Mouse (Mus musculus): ENCODE measurements around the gene 2310039H08Rik.
"Not testable (repeated sequence)": the region's sequence is repeated elsewhere in the genome, so short reads cannot be mapped to it uniquely, and the experiment has no call there.

Gene 2310039H08Rik

DNA sequence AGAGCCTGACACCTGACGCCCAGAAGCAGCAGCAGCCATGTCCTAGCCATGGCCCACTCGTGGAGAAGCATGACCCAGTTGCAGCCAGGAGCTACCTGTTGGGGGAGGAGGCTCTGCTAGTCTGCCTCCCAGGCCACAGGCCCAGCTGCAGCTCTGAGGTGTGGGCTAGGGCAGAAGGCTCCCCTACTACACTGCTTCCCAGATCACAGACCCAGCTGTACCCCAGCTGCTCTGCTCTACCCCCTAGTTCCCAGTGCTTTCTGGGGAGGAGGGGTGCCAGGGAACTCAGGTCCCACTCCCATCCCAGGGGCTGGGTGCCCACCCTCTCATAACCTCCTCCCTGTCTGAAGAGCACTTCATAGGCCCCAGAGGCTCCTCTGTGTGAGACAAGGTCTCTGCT lies 8.9 kb upstream of the 2310039H08Rik start, which contains the start of gene Ptcra:
Gene Ptcra, minus strand, starts transcription at position 169 of the 400 bp plus-strand sequence.
- no peak for DNase-seq (ENCODE audit: low spot score)

DNA sequence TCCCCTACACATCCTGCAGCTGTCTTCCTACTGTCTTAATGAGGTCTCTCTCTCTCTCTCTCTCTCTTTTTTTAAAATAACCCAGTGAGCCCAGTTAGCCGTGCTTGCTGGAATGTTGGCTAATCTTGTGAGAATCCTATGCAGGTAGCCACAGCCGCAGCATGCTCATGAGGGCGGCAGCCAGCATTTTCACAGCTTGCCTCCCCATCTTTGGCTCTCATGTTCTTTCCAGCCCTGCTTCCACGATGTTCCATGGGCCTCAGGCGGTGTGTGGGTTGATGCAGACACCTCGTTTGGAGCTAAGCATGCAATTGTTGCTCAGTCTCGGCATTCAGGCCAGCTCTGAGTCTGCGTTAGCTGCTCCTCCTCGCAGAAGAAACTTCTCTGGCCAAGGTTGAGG lies 7.5 kb upstream of the 2310039H08Rik start:
- DNase-seq (ENCODE audit: low spot score) = not testable (repeated sequence)

DNA sequence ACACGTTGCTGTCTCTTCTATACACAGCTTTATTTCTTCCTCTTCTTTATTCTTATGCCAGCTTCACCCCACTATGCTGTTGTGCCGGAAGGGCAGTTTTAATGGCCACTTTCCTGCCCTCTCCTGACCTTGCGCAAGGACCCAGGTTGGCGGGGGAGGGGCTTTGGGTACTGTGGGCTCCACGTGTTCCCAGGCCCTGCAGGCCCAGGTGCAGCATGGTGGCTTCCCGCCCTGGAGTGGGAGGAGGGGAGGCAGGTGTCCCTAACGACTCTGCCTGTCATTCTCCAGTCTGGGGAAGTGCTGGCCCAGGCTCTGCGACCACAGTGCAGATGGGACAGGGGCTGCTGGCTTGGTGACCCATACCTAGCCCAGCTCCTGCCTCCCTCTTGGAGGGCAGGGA lies 4.6 kb upstream of the 2310039H08Rik start:
- DNase-seq (ENCODE audit: low spot score) = no peak

DNA sequence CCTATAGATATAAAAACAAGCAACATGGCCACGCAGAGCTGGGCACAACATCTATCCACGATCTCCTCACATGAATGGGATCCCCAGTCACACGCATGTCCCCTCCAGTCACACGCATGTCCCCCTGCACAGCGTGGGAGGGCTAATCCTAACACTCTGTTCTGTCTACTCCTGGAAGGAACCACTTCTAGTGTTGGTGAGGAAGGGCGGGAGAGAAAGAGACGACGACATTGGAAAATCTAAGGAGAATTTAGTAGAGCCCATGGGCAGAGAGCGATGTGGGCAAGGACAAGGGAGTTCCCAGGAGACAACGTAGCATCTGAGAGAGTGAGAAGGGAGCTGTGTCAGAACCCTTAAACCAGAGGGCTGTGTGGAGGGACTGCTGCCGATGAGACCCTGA lies 1.9 kb upstream of the 2310039H08Rik start:
- no peak for DNase-seq (ENCODE audit: low spot score)

DNA sequence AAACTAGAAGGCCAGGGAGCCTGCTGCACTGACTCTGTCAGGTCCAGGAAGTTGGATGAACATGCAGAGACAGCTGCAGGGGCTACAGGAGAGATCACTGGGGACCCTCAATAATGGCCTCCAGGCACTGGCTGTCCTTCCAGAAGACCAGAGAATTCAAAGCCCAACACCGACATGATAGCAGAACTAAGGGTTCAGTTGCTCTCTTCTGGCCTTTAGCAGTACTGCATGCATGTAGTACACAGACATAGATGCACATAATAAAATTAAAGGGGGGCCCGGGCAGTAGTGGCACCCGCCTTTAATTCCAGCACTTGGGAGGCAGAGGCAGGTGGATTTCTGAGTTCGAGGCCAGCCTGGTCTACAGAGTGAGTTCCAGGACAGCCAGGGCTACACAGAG lies 1.4 kb upstream of the 2310039H08Rik start:
- no peak for DNase-seq (ENCODE audit: low spot score)

DNA sequence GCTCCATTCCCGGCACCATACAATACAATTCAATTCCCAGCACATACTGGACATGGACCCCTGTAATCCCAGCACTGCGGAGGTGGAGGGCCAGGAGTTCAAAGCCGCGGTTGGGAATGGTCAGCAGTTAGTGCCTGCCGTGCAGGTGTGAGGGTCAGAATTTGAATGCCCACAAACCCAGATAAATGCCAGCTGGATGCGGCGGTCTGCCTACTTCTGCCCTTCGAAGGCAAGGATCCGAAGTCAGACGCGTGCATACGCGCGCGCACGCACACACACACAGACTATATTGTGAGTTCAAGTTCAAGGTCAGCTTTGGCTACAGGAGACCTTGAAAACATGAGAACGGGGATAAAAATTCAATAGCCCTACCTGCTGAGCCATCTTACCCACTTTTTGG lies 819 bp upstream of the 2310039H08Rik start:
- DNase-seq (ENCODE audit: low spot score) = no peak

DNA sequence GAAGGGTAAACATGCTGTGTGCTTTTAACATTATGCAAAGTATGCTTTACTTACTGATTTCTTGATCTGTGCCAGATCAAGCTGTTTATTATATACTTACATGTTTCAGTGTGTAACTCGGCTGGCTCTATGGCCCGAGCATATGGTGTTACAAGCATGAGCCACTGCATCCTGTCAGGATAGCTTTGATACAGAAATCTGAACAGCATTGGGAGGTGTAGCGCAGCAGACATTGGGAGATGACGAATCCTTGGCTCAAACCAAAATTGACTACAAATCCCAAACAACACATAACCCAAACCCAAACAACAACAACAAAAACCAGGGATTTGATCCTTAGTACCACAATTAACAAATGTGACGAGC lies 414 bp upstream of the 2310039H08Rik start:
- no peak for DNase-seq (ENCODE audit: low spot score)

DNA sequence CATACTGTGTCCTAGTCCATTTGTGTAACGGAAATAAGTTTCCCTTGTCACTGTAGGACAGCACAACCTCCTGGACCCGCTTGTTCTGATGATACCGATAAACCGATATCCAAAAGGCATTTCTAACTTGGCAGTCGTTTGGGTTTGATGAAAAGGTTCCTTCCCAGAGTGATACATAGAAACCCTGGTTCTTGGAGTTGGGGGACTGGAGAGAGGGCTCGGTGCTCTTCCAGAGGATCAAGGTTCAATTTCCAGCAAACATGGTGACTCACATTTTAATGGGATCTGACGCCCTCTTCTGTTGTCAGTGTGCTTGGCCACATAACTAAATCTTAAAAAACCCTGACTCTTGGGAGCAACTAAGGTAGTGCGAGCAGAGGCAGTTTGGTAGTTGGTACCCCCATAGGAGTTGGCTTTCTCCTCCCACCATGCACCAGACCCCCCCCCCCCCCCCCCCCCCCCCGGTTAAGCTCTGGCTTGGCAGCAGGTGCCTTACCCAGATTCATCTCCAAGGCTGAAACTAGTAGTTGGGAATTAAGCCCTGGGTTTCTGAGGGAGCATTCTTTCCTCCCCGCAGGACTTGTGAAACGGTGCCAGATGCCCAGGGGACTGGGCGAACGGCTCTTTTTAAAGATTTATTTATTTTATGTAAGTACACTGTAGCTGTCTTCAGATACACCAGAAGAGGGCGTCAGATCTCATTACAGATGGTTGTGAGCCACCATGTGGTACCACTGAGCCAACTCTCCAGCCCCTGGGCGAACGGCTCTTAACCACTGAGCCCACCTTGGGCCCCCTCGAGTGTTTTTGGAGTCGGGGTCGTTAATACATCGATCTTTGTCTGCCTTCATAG lies 1.1 kb downstream of the 2310039H08Rik start:
- no peak for DNase-seq (ENCODE audit: low spot score)

DNA sequence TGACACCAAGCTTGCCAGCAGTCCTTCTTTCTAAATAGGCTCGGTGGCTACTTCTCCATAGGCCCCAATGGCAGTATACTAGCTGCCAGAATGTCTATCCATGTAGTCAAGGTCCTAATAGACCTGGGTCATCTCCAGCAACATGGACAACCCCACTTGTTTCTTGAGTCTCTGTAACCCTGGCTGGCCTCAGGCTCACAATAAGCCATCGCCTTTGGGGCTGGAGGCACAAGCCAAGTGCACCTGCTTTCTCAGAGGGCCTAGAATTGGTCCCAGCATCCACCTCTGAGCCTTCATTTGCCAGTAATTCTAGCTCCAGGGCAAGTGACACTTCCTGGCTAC lies 1.7 kb downstream of the 2310039H08Rik start:
- no peak for DNase-seq (ENCODE audit: low spot score)

DNA sequence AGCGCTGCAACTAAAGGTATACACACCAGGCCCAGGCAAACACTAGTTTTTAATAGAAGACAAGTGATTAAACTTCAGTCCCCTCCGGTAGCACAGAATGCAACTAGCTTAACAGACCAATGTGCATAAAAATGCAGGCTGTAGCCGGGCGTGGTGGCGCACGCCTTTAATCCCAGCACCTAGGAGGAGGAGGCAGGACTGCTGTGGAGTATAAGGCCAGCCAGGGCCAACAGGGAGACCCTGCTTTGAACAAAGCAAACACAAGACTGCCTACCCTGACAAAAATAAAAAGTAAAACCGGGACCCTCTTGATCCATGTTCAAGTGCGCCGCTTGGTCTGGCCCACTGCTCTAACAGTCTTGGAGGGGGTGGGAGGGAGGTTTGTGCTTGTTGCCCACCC lies 2.6 kb downstream of the 2310039H08Rik start:
- no peak for DNase-seq (ENCODE audit: low spot score)

DNA sequence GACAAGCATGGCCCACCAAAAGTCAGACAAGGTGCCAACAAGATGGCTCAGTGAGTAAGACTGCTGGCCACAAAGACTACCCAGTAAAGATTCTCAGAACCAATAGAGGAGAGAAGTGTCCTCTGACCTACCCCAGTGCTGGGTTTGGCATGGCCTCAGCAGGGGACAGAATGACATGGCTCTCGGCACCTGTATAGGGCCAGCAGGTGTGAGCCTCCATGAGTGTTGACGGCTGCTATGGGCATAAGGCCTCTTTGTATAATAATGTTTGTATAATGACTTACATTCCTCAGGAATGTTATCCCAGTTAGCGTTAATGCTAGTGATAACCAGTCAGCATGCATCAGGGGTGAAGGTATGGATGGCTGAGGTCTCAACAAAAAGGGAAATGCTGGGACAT lies 3.7 kb downstream of the 2310039H08Rik start:
- DNase-seq (ENCODE audit: low spot score) = no peak

DNA sequence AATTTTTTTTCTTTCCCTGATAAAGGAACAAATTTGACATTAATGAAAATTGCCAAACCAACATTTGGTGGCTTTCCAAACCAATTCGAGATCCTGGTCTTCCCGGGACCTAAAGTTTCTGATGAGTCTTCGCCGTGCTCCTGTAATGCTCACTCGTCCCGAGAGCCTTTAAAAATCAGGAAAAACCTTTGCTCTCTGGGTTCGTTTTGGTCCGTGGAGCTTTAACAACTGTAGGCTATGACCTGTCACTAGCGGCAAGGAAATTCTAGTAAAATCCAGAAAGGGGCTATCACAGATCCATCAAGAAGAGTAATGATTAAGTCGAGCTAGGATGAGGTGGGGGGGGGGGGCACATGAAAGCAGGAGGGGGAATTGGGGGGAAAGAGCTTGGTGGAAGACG lies 9.4 kb downstream of the 2310039H08Rik start:
- no peak for DNase-seq (ENCODE audit: low spot score)

DNA sequence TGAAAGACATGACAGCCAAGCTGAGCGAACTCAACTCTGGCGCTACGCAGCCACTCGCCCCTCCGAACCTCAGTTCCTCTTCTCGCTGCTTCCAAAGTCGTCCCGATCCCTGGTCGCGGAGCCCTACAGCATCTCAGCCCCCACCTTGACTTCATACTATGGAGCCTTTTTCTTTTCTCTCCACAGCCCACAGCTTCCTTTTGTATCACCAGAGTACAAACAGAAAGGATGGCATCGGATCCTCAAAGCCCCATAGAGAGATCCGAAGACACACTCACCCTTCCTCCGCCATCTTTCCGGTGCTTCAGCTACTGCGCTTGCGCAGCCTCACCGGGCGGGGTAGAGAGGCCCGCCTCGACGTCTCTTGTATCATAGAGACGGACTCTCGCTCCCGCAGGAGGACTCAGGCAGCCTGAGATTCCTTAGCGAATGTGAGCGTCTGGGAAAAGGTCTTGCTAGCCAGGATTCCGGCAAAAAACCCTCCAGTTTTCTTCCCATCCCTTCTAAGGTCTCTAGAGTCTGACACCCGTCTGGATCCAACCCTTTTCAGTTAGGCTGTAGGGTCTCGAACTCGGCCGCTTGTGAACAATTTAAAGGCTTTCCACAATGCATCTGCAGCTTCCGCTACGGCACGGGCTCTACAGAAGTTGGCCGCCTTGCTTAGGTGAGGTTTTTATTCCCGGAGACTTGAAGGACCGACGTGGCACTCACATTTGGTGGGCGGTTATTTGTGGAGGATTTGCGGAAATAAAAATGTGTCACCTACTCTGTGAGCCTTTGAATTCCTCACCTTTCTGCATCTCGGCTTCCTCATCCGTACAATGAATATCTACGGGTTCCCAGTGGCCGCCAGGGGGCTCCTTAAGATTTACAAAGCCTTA lies 10.1 kb downstream of the 2310039H08Rik start, which contains the start of gene Rpl7l1:
Gene Rpl7l1, minus strand, starts transcription at position 332 of the 881 bp plus-strand sequence.
- DNase-seq (ENCODE audit: low spot score) = peak; percentile 91

DNA sequence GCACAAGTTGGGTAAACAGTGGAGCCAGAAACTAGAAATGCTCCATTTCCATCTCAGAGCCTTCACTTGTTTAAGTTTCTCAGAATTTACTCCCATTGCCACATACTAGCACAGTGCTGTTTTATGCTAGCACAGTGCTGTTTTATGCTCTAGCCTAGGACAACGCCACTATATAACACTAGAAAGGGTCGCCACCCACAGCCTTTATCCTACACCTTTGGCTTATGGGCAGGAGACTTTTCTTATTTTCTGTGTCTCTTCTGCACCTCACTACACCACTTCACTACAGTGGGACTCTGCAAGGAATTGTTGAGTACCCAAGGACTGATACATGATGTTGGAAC lies 10.8 kb downstream of the 2310039H08Rik start:
- DNase-seq (ENCODE audit: low spot score) = no peak

DNA sequence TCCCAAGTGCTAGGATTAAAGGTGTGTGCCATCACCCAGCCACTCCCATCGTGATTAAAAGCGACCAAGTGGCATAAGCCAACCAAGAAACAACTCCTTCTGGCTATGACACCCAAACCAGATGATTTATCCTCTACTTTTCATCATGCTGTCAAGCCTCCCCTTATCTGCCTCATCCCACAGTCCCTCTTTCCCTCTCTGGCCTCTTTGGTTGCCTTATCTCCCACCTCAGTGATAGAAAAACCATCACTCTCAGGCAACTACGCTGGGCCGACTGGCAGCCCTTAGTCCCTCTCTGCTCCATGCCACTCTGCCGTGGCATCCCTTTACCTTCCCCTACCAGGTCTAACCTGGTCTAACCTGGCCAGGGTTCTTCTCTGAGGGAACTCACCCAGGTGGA lies 14.5 kb downstream of the 2310039H08Rik start:
- DNase-seq (ENCODE audit: low spot score) = no peak

DNA sequence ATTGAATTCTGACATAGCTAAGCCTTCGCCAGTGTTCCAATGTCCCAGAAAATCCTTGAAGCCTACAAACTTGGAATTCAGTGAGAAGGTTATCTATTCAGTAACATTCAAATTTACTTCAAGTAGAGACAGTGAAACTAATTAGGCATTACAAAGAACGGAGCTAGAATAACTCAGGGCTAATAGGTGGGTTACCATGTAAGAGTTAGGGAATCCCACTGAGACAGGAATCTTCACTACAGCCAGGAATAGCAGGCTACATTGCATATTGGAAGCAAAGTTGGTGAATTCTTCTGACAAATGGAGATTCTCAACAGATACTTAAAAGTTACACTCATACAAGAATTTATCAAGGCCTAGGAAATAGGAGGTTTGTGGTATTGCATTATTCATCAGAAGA lies 15.5 kb downstream of the 2310039H08Rik start:
- not testable (repeated sequence) for DNase-seq (ENCODE audit: low spot score)

DNA sequence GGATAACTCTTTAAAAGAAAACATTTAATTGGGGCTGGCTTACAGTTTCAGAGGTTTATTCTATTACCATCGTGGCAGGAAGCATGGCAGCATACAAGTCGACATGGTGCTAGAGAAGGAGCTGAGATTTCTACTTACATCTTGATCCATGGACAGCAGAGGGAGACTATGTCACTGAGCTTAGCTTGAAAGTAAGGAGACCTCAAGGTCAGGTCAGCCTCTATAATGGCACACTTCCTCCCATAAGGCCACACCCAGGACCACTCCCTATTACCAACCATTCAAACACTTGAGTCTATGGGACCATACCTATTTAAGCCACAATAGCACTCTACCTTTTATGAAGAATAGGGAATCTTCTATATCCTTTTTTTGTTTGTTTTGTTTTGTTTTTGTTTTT lies 20.5 kb downstream of the 2310039H08Rik start:
- no peak for DNase-seq (ENCODE audit: low spot score)

DNA sequence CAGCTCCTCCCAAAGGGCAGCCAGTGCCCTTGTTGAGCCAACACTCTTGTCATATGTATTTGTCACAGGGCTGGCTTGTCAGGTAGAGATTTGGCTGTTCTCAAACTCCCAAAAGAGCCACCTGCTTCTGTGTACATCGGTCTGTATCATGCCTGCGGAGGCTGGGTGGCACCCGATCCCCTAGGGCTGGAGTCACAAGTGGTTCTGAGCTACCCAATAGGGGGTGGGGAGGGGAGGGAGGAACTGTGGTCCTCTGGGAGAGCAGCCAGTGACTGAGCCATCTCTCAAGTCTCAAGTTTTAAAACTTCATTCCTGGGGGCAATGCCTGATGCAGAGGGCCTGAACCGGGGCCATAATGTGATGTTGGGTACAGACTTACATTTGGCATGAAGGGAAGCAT lies 24.3 kb downstream of the 2310039H08Rik start:
- no peak for DNase-seq (ENCODE audit: low spot score)

DNA sequence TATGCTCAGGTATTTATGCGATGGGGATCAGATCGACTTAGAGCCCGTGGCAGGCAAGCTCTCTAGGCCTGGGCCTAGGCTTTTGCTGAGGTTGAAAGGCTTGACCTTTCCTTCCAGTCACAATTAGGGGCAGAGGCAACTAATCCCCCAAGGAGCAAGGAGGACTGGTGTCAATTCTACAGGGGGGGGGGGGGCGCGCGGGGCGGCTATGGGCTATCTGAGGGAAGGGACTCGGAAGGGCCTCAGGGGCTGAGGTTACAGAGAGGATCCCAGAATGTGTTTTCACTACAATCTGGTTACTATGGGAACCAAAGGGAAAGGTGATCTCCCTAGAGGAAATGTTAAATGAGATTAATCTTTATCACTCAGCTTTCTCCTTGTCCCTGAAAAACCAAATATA lies 25.0 kb downstream of the 2310039H08Rik start:
- DNase-seq (ENCODE audit: low spot score) = no peak

DNA sequence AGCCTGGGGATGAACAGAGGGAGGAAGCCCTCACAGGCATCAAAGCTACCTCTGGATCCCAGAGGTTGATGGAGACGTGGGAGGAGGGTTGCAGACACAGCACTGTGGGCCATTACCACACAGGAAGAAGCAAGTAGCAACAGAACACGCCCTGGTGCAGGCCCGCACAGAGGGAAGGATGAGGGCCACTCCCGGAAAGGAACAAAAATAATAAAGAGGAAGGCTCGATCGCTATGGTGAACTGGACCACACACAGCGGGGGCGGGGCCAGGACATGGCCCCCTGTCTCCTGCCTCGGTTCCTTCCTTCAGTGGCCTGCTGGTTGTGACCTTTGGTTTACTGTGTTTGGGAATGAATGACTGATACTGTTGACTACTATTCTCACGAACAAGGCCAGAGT lies 27.2 kb downstream of the 2310039H08Rik start:
- DNase-seq (ENCODE audit: low spot score) = no peak

DNA sequence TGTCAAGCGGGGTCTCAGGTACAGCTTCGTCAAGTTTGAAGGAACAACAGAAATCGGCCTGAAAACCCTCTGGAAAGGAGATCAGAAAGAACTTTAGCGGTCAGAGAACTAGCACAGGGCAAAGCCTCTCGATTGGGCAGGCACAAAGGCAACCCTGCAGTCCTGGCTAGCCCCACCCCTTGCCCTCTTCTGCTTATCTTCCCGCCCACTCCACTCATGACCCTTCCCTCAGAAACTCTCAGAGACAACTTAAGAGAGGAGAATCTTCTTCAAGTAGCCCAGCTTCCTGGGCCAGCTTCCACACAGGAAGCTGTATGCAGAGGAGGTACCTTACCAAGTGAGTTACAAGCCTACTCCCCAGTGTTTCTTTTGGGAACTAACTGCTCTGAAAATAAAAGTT lies 29.3 kb downstream of the 2310039H08Rik start:
- no peak for DNase-seq (ENCODE audit: low spot score)

DNA sequence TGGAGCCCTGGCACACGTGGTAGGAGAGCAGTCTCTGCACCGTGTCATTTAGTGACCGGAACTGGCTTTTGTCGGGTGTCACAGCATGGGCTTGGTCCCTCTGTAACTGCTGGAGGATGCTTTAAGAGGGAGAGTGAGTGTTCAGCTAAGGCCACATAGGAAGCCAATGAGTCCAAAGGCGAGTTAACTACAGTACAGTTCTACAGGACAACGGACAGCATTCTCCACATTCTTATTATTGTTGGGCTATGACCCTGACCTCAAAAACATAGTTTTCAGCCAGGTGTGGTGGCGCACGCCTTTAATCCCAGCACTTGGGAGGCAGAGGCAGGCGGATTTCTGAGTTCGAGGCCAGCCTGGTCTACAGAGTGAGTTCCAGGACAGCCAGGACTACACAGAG lies 35.9 kb downstream of the 2310039H08Rik start:
- no peak for DNase-seq (ENCODE audit: low spot score)

DNA sequence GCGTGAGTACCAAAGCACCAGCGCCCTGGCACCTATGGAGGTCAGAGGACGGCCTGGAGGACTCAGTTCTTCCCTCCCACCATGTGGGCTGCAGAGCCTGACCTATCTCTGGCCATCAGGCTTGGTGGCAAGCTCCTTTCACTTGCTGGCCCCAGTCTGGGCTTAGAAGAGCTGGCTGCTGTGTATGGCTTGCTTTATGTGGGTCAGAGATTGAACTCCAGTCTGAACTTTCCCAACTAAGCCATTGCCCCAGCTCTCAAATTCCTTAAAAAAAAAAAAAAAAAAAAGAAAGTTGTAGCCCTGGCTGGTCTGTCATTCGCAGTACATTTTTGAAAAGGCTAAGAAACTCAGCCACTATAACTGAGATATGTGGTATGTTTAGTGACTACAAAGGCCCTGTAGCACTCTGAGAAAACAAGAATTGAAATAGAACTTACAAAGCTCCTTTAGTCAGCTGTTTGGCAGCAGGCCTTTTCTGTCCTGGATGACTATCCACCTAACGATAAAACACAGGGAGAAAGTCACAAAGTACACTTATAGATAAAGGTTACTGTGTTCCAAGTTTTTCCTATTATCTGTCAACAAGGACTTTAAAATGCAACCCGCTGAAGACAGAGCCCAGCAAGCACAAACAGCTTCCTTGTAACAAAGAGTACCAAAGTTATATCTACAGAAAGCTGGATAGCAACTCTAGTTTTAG lies 36.8 kb downstream of the 2310039H08Rik start:
- no peak for DNase-seq (ENCODE audit: low spot score)

Data from ovary, postnatal 36 days (tissue).